Mouse (Mus musculus) right cerebral cortex, adult 18-20 months (tissue): ENCODE data around the gene Hoxa3.
A peak's percentile ranks its signal among the peaks of the same experiment; 100 is the strongest.

ENCODE experiments used
- DNase-seq: peaks from one replicate; pipeline ENCODE4 v3.0.0; 2022; ENCODE audit warnings: mixed read lengths

Hoxa3 gene

GRCm38 (mm10) chr6:52231885-52232567 lies 18.9 kb upstream of the Hoxa3 start:
- DNase-seq: no peak

DNA sequence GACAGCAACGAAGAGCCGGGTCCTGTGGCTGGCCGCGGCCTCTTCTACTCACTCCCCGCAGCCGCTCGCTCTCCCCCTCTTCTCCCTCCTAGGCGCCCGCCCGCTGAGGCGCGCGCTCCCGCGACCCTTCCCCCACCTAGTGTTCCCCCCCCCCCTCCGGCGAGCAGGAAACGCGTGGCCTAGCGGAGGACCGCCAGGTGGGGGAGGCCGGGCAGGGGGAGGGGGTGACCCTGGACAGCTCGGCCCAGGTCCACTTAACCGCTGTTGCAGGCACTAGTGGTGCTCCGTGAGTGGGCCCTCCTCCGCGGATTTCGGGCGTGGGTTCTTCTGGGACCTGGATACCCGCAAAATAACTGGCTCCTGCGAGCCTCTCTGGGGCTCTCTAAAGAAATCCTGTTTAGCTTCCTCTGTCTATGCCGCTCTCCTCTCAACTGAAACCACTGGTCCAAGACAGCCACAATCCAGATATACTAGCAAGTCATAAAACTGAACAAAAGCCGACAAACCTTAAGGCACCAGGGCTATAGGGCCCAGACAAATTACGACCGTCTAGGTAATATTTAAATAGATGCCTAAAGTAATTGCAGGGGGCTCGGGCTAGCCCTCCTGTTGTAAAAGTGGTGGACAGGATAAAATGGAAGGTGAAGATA lies 17.5 kb upstream of the Hoxa3 start, which contains the start of gene Hoxa9:
TSS of gene Hoxa9 (minus strand) at position 574 of the 650 bp plus-strand sequence.
- DNase-seq: no peak

DNA sequence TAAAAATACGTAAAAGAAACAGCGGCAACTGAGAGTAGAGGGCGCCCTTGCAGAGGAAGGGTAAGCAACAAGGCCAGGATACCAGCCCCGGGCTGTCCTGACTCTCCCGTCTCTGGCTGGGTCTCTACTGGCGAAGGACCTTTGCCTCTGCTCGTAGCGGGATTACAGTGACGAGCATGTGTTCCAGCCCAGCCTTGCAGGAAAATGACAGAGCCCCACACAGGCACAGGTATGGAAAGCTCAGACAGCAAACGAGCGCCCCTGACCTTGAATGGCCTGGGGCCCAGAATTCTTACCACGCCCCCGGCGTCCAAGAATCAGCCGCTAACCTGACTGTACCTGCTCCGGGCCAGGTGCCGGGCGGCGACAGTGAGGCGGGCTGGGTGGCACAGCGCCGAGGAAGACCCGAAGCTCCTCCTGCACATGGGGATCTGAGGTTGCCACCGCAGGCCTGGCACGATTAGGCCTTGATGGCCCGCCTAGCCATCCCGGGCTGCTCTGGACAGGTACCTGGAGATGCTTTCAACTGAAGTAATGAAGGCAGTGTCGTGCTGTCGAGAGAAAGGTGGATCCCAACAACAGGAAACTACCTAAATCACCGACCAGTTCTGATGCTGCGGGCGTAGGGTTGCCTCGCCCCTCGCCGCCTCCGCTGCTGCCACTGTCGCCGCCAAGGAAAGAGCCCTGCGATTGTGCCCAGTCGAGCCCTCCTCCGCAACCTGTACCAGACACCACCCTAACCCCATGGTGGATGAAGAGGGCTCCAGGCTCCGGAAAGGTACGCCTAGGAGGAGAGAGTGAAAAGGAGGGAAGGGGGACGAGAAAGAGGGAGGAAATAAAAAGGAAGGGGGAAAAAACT lies 16.7 kb upstream of the Hoxa3 start:
- DNase-seq: no peak

DNA sequence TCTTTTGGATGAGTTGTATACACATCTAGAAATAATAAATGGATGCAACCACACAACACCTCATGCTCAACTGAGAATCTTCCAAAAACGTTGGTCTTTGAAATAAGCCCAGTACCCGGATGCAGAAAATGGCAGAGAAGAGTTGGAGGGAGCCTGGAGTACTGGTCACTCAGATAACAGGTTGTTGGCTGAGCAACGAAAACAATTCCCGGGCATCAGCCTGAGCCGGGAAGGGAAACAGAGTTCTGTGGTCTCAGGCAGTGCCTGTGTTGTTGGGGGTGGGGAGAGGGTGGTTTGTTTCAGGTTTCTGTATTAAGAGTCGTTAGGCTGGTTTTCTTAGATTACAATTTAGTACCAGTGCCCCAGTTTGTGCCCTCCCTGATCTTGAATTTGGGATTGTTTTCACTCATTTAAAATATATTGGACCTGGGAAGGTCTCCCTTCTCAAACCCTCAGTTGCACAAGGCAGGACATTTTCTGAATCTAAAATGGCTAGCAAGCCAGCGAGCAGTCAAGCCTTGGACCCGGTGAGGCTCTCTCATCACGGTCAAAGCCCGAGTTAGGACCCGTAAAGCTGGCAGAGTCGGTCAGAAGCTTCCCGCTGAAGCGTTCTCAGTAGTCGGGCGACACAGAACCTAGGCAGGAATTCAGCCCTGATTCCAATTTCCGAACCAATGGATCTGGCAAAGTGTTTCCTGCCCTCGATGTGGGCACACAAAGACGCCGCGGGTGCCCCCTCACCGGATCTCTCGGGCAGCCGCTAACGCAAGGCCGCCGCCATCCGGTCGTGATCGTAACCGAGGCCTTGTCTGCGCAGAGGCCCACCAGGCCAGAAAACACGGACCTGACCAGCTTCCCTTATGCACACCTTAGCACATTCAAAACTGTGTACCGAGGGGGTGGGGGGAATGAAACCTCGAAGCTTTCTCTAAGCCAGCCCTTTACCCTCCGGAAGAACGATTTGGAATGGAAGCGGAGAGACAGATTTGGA lies 15.6 kb upstream of the Hoxa3 start:
- no peak for DNase-seq

DNA sequence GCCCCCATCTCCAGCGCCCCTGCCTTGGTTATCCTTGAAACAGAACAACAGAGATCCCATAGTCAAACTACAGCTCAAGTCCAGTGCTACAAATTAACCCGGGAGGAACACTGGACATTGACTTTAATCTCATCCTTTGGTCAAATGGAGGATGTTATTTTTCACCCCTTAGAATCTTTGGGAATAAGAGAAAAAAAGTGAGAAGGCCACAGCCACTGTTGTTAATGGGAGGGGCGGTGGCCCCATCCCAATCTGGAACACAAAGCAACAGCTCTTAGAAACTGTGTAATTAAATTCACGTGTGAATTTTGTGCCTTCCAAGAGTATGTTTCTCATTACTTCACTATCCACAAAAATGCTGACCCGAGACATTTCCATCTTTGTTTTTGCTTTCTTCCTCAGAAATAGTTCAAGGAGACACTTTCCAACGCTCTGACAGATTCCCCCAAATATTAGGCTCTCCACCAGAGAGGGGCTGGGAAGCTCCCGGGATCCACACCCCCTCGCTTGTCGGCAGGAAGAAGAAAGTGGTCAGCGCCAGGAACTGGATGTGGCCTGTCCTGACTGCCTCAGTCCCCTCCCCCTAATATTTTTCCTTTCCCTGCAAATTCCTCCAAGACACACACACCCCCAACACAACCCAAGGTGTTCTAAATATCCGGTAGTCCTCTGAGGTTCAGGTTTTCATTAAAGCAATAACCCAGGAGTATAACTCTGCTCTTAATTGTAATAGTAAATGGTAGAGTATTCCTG lies 14.5 kb upstream of the Hoxa3 start:
- no peak for DNase-seq

DNA sequence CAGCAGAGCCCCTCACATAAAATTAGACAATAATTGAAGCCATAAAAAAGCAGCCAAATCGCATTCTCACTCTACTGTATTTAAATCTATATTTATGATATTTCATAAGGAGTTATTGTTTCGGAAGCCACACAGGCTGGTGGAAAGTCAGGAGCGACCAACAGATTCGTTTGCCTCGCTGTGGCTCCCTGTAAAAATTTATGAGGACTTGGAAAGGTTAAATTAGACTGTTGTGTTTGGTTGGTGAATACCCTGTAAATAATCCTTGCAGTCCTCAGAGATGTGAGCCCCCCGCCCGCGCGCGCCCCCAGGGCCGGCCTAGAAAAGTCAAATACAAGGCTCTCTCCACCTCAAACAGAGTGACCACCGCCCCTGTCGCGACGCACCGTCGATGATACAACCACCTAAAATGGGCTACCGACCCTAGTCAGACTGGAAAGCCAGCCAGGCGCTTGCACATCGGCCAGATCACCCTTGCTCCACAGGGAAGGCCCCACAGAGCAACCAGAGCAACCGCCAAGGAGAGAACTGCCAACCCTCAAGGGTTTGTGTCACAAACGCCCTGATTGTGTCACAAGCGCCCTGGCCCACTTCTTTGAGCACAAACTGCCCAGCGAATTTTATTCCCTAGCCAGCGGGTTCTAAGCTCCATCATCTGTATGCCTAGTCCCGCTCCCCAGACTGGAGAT lies 13.6 kb upstream of the Hoxa3 start:
- DNase-seq: no peak

DNA sequence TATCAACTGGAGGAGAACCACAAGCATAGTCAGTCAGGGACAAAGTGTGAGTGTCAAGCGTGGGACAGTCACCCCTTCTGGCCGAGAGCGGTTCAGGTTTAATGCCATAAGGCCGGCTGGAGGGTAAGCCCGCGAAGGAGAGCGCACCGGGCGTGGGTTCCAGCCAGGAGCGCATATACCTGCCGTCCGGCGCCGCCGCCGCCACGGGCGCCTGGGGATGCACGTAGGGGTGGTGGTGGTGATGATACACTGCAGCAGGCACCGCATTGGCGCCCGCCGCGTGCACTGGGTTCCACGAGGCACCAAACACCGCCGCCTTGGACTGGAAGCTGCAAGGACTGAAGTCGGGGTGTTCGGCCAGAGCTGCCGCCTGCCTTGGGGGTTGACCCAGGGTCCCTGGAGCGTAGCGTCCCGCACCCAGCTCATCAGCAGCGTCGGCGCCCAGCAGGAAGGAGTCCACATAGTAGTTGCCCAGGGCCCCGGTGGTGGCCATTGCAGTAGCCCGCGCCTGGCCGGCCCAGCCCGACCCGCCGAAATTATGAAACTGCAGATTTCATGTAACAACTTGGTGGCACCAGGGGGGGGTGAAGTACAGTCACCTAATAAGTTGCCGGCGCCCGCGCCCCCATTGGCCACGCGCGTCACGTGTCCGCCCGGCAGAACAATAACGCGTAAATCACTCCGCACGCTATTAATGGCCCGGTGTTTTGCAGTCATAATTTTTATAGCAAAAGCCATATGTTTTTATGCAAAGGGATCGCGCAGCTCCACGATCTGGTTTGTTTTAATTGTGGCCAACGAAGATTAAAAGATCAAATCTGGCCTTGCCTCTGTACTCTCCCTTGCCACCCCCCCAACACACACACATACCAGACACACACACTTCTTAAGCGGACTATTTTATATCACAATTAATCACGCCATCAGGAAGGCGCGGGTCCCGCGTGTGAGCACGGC lies 12.8 kb upstream of the Hoxa3 start:
- DNase-seq: no peak

DNA sequence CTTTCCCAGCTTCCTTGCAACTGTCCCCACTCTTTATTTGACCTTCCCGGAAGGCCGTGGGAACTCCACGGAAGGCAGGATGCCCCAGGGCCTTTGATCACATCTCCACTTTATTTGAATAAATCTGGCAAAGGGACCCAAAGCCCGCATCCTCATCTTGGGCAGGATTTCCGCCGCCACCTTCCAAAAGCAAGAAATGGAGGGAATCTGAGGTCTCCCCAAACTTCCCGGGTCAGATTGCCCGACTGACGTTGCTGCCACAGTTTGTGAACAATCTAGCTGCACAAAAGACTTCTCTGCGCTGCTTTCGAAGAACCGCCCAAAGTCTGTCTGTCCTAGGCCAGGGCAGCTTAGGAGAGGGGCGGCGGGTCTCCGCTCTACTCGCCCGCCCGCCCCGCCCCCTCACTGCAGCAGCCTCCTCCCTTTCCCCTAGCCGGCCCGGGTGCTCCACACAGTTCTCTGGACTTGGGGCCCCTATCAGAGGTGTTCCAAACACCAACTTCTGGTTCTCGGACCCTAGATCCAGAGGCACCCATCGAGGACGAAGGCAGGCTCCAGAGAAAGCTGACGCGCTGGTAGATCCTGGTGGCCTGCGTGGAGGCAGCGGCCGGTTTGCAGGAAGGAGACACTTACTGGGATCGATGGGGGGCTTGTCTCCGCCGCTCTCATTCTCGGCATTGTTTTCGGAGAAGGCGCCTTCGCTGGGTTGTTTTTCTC lies 11.9 kb upstream of the Hoxa3 start:
- DNase-seq: no peak

GRCm38 (mm10) chr6:52223939-52224760 lies 11.0 kb upstream of the Hoxa3 start:
- DNase-seq: no peak

DNA sequence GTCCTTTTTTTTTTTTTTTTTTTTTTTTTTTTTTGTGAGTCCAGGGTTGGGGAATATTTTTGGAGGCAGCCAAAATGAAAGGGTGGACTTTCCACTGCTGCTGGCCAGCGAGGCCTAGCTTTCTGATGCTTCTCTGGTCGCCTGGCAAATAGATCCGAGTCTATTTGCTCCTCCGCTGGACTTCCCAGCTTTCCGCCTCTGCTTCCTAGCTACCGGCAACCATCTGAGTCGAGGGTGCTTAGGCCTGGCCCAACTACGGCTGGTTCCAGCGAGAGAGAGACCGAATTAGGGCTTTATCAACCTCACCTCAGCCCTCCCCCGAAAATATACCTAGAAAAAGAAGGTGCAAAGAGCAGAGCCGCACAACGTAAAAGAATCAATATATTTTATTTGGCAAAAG lies 9.6 kb upstream of the Hoxa3 start:
- no peak for DNase-seq

DNA sequence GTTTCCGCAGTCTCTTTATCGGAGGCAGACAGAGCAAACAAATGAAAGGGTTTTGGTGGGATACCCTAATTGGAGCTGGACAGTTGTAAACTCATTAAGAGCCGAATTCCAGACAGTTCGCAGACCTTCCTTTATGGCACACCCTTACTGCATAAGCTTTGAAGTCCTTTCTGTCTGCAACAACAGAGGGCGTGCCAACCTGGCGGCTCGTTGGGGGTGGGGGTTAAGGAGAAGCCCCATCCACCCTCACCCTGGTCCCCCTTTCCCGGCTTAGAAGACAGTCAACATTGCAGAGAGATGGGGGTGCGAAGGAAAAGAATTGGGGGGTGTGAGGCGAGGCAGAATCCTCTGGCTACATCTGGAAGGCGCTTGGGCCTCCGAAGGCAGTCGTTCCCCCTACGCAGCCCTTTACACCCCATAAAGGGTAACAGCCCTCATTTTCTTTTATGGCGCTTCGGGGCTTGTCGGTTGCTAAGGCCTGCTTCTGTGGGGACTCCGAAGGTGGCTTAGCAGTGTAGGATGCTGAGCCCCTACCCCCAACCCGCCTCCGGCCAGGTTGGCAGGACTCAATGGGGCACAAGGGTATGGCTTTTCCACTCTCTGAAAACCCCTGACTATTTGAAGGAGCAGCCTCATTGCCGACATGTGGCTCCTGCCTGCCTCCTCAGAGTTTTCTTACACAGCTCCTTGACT lies 9.0 kb upstream of the Hoxa3 start:
- DNase-seq: no peak

DNA sequence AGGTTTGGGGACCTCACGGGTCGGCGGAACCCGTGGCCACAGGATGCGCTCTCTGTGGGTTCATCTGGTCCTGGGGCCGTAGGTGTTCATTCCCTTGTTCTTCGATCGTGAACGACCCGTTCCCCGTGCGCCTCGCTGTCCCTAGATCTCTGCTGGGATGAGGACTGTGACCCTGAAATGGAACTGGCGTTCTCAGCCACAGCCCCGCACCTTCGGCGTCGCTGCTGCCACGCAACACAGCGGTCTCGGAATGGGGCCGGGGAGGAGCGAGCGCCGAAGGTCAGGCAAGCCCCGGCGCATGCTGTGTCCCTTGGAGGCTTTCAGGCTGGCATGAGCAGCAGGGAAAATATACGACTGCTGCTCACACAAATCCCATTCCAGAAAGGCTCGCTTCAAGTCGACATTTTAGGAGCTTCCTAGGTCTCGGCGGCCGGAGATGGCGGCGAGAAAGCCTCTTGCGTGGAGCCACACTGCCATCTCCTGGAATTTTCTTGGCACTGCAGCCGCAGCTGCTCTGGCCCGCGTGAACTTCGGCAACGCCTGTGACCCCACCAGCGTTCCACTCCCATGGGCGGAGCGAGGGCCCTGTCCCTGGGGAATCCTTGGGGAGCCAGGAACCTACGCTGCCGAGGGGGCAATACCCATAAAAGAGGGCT lies 8.3 kb upstream of the Hoxa3 start, which contains the start of gene Hoxa7:
TSS of gene Hoxa7 (minus strand) at position 518 of the 656 bp plus-strand sequence.
- DNase-seq: peak; percentile 70

- no peak for DNase-seq
These were observed 7.8 kb upstream of the Hoxa3 start for GRCm38 (mm10) chr6:52220865-52221310.

GRCm38 (mm10) chr6:52220003-52220864 lies 7.1 kb upstream of the Hoxa3 start:
- DNase-seq: no peak

DNA sequence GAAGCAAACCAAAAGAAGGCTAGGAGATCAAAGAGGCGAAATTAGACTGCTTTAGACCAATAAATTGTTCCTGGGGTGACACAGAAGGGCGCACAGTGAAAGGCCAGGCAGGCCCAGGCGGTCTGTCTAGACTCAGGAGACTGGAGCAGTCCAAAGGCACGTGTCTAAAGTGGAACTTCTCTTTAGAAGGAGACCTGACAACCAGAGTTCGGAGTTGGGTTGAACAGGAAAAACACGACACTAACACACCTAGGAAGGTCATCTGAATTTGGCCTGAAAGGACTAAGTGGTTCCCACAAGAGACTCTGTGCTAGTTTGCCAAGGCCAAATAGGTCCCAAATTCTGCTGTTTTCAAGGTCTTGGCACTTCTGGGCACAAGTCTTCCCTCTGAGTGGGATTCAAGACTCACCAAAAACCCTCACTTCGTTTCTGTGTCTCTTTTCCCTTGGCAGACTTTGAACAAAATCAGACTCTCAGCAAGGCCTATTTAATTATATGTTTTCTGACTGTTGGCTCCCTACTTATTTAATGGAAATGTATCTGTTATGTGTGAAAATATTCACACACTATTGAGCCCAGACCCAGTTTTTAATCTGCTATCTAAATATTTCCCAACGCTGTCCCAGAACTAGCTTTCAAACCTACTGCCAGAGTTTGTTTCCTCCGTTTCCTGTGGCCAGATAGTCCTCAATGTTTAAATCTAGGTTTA lies 6.3 kb upstream of the Hoxa3 start:
- DNase-seq: no peak
